Mouse (Mus musculus) thymus, postnatal 4 days (tissue): ENCODE measurements around the gene 1700092M07Rik.
"Not testable (repeated sequence)": the region's sequence is repeated elsewhere in the genome, so short reads cannot be mapped to it uniquely, and the experiment has no call there.

ENCODE experiments used
- DNase-seq: peaks from one replicate; pipeline ENCODE4 v3.0.0; 2021

The 1700092M07Rik gene

DNA sequence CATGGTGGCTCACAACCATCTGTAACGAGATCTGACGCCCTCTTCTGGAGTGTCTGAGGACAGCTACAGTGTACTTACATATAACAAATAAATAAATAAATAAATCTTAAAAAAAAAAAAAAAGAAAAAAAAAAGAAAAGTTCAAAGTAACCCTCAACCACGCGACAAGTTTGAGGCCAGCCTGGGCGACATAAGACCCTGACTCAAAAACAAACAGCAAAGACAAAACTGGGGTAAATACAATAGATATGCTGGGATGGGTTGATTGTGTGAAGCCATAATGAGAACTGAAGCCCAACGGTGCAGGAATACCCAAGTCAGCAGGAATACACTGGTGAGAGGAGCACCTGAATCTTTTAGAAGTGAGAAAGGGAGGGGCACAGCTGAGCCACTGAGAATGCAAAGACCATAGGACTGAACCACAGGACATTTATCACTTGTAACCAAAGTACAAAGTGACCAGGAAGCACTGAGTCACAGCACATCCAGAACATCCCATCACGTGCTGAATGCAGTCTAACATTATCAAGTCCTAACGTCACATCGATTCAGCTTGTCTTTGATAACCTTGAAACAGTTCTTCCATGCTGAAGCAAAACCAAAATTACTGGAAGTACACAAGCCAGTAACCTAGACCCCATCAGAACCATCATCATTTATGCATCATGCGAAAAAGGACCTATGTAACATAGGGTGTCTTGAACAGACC, 23.6 kb upstream of the 1700092M07Rik start:
- DNase-seq, result no peak

GRCm38 (mm10) chr19:8718357-8718756, 22.2 kb upstream of the 1700092M07Rik start:
- peak; percentile 81 for DNase-seq

- not testable (repeated sequence) for DNase-seq
These were observed 21.5 kb upstream of the 1700092M07Rik start for GRCm38 (mm10) chr19:8719037-8719436.

DNA sequence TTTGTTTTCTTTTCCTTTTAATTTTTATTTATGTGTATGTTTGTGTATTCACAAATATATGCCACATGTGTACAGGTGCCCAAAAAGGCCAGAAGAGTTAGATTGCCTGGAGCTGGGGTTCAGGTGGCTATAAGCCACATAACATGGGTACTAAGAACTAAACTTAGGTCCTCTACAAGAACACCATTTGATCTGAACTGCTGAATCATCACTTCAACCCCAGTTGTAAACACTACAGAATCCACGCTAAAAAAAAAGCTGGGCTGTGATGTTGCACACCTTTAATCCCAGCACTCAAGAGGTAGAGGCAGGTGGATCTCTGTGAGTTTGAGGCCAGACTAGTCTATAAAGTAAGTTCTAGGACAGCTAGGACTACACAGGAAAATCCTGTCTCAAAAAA, 19.1 kb upstream of the 1700092M07Rik start:
- no peak for DNase-seq

DNA sequence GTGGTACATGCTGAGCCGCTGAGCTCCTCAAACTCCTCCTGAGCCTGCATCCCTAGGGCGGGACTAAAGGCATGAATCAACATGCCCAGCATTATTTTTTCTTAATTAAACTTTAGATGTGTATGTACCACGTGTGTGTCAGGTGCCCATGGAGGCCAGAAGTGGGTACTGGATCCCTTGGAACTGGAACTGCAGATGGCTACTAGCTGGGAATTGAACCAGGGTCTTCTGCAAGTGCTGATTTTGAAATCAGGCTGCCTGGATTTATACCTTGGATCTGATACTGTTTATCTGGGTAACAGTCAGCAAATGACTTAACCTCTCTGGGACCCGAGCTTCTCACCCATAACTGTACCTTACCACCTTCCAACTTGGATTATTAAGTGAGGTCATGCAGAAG, 18.5 kb upstream of the 1700092M07Rik start:
- no peak for DNase-seq

DNA sequence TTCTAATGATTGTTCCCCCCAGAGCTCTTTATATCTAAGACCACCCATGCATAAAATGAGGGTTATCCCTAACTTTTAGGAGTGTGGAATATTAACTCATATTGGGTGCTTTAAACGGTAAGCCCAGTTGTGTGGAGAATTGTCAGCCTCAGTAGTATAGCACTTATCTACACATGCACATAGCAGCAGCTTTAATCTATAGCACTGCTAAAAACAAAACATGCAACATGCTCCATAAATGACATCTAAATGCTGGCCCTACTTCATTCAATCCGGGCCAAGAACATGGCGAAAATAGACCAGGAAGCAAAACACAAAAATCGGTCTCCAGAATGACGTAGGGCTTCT, 18.0 kb upstream of the 1700092M07Rik start:
- DNase-seq, result no peak

GRCm38 (mm10) chr19:8722907-8723573, 17.5 kb upstream of the 1700092M07Rik start, which contains the start of gene Slc3a2:
Slc3a2 (minus strand) TSS chr19:8723369.
- peak; percentile 91 for DNase-seq

GRCm38 (mm10) chr19:8723574-8724346, 16.8 kb upstream of the 1700092M07Rik start:
- no peak for DNase-seq

DNA sequence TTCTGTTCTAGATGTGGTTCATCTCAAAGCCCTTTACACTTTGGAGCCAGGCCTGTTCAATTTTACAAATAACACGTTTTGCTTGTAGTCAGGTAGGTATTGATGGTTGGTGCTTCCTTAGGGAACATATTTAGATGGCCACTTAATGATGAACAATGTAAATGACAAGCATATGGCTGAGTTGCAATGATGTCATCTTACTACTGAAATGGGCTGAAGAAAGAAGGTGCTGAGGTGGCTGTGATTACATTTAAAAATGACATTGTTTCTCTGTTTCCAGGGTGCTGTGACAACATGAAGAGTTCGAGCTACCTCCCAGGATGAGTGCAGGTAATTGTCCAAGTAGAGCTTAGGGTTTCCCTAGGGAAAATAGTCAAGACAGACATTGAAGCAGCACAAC, 16.1 kb upstream of the 1700092M07Rik start:
- DNase-seq, result no peak

DNA sequence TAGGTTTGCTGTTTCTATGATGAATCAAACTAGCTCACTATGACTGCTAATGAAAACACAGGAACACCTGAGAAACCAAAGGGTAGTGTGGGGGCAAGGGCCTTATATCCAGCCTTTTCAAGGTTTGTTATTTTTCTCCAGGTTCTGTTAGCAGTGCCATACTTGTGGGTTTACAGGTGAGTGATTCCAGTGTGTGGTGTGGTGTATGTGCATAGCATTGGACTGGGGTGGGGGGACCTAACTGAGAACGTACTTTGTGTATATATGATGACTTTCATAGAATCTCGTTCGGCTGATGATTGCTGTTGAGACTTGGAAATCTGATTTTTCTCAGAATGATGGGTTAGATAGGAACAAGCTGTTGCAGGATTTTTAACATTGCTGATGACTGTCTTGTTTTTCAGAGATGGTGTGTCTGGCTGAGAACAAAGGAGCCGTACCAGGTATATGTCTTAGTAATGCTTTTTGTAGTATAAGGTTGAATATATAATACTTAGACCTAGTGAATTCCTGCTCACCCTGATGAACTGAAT, 15.4 kb upstream of the 1700092M07Rik start:
- DNase-seq, result no peak

DNA sequence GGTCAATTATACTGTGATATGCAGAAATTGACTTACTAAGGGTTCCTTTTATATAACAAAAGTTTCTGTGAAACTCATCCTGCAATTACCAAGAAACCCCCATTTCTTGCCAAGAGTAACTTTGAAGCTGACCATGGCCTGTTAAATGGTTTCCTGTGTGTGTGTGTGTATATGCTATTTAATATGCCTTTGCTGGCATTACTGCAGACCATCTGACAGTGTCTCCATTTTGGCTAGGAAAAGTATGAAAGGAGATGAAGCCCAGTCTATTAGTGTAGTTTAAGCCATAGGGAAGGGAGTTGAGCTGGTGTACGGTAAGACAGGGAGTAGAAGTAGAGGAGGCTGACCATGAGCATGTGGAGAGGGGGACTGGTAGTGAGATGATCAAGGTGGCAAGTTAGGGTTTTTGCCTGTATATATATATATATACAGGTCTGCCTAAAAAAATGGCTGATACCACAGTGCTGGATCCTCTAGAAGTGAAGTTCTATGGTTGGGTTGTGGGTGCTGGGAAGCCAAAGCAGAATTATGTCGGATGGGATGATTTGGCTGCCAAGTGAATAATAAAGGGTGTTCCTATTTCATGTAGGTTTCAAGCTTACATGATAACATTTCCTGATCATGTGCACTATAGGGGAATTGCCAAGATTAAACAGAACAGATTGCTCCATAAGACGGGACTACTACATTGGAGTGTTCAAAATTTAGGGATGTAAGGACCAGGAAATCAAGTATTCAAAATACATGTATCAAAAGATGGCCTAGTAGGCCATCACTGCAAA, 13.7 kb upstream of the 1700092M07Rik start:
- no peak for DNase-seq

DNA sequence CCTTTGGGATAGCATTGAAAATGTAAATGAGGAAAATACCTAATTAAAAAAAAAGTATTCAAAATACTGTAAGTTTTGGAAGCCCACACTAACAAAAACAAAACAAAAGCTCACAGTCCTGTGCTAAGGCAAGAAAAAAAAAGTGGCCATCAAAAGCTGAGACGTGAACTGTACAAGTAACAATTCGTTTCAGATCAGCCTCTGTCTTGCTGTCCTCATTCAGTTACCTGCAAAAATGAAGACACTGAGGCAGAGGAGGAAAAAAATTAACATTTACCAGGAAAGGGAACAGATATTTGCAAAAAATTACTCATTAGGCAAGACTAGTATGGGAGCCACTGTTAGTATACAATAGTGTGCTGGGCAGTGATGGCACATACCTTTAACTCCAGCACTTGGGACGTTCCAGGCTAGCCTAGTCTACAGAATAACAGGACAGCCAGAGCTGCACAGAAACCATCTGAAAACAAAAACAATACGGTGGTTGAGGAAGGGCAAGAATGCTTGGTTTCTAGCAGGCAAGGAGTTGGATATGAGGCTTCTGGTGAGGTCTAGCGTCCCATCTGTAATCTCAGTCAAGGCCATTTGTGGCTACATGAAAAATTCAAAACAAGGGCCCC, 12.9 kb upstream of the 1700092M07Rik start:
- no peak for DNase-seq

GRCm38 (mm10) chr19:8728335-8729099, 12.0 kb upstream of the 1700092M07Rik start:
- DNase-seq, result not testable (repeated sequence)

DNA sequence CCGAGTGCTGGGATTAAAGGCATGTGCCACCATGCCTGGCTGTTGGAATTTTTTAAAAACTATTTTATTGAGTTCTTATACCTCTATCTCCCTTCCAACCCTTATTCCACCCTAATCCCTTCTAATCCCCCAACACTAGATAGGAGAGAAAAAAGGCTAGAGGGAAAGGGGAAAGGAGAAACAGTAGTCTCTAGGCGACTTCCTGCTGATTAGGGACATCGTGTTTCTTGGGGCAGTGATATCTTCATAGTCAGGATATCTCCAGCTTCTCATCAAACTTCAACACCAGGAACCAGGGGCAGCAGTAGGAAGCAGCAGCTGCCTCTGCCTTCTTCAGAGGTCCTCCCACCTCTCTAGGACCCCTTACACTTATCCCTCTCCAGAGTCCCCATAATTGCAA, 6.2 kb upstream of the 1700092M07Rik start:
- no peak for DNase-seq

DNA sequence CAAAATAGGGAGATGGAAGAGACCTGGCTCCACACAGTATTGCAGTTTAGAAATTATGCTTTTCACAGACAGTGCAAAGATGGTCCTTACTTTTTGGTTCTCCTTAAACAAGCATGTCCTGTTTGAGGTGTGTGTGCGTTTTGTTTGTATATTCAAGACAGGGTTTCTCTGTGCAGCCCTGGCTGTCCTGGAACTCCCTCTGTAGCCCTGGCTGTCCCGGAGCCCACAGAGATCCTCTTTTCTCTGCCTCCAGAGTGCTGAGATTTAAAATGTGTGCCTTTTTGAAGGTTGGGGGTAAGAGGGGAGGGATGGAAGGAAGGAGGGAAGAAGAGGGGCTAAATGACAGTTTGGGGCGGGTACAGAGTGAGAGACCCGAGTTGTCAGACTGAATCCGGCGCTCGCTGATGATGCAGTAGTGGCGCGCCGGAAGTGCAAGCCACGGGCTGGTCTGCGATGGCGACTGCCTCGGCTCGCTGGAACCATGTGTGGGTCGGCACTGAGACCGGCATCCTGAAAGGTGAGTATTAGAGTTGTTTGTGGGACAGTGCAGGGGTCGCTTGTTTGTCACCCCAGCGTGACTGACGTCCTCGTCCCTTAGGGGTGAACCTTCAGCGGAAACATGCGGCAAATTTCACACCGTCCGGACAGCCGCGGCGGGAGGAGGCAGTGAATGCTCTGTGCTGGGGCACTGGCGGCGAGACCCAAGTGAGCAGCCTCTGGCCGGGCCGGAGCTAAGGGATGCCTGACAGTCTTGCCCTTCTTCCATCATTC, 4.9 kb upstream of the 1700092M07Rik start, which contains the start of gene Wdr74:
TSS of gene Wdr74 (plus strand) at position 439 of the 771 bp plus-strand sequence.
- peak; percentile 95 for DNase-seq

DNA sequence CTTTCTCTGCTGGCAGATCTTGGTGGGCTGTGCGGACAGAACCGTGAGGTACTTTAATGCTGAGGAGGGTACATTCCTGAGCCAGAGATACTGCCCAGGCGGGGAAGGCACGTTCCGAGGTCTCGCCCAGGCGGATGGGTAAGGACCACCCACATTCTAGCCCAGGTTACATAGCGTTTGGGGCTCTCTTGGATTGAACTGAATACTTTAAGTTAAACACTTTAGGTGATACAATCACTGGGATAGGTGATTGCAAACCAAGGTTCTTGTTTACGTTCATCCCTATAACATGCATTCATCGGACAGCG, 4.4 kb upstream of the 1700092M07Rik start:
- no peak for DNase-seq

DNA sequence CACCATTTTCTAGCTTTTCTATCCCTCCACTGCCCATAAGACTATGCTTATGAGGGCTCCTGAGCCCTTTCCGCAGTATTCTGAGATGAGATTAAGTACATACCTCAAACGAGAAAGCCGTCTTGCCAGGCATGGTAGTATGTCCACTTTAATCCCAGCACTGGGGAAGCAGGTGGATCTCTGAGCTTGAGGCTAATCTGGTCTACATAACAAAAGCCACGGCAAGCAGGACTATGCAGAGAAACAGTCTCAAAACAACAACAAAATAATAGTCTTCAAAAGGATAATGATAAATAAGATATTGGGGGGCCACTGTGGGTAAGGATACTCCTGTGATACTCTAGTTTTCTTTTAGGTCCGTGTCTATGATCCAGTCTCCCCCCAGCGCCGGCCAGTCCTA, 1.6 kb upstream of the 1700092M07Rik start:
- DNase-seq, result no peak

- DNase-seq, result no peak
These were observed 872 bp upstream of the 1700092M07Rik start for GRCm38 (mm10) chr19:8739646-8740045.

GRCm38 (mm10) chr19:8741243-8741869, 838 bp downstream of the 1700092M07Rik start, which contains the start of gene Stx5a:
Stx5a (plus strand) TSS chr19:8741413.
- peak; percentile 95 for DNase-seq

- DNase-seq, result peak; percentile 28
These were observed 1.7 kb downstream of the 1700092M07Rik start for GRCm38 (mm10) chr19:8742176-8742575.
